Mouse (Mus musculus) spleen, postnatal 4 days (tissue): ENCODE measurements around the gene Igdcc4.
"Not testable (repeated sequence)": the region's sequence is repeated elsewhere in the genome, so short reads cannot be mapped to it uniquely, and the experiment has no call there.

Source experiments
- DNase-seq, 2 experiments: peaks; one replicate each; pipeline ENCODE4 v3.0.0; 2022; ENCODE audit warnings: low spot score in 2 of 2

The Igdcc4 gene

DNA sequence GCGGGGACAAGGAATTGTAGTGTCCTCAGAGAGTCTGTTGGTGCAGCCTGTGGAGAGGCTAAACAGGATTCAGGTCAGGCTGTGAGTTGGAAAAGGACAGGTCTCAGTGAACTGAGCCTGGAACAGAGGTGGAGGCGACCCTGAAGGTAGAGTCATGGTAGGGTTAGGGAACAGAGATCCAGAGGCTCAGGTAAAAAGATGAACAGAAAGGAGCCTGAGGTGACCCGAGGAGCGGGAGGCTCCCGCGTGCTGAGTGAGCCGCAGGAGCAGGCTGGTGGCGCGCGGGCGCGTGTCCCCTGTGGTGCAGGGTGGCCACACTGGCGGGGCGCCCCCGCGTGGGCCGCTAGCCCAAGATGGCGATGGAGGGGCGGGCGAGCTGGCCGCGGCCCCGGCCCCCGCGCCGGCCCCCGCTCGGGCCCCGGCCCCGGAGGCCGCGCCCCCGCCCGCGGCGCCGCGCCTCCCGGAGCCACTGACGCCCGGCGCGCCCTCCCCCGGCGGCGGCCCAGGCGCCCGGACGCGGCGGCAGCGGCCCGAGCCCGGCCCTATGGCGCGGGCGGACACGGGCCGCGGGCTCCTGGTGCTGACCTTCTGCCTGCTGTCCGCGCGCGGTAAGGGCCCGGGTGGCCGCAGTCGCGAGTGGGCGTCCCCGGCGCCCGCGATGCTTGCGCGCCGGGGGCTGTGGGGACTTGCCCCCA is at the start of gene Igdcc4:
Gene Igdcc4, plus strand, starts transcription at position 496 of the 695 bp plus-strand sequence.
- no peak for DNase-seq

DNA sequence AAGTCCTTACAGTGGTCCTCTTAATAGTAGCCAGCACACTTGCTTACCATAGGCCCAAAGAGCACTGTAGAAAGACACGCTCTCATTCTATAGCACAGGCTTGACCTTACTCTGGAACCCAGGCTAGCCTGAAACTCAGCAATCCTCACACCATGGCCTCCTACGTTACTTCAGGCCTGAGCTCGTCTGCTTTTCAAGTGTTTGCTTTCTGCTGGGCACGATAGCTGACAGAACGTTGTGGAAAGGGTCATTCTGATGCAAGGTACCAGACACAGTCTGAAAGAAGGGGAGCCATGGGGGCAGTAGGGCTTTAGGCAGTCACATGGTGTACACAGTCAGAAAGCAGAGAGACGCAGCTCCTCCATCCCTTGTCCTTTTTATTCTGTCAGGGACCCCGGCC is 37.0 kb upstream of the Igdcc4 start:
- DNase-seq = no peak

DNA sequence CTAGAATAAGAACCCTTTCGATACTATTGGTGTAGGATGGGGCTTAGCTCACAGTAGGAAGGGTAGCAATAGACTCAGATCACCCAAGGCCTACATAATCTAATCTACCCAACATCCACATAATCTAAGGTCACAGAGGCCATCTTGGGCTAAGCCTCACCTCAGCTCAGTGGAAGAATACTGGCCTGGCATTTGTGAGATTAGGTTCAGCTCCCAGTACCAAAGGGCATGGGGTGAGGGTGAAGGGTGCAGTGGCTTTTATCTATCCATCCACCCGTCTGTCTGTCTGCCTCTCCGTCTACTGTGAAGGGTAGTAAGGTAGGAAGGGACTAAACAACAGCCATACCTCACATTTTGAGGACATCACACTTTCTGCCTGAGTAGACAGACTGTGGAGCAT is 30.7 kb upstream of the Igdcc4 start:
- no peak for DNase-seq

GRCm38 (mm10) chr9:65073555-65073954 is 27.7 kb upstream of the Igdcc4 start:
- DNase-seq = peak; percentile 20 to 70

DNA sequence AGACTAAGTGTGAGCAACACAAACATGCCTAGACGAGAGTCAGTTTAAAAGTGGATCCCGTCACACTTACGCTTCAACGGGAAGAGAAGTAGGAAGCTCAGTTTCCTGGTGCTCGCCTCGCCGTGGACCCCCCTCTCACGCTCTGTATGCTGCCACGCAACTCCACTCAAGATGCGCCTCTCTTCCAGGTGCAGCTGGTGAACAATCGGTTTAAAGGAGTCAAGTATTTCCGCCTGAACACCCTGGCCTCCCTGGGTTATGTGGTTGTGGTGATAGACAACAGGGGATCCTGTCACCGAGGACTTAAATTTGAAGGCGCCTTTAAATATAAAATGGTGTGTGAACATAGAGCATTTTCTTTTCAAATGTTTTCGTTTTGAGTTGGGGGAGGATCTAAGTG is 27.0 kb upstream of the Igdcc4 start:
- DNase-seq = peak in 1 of 2 experiments; percentile 18

DNA sequence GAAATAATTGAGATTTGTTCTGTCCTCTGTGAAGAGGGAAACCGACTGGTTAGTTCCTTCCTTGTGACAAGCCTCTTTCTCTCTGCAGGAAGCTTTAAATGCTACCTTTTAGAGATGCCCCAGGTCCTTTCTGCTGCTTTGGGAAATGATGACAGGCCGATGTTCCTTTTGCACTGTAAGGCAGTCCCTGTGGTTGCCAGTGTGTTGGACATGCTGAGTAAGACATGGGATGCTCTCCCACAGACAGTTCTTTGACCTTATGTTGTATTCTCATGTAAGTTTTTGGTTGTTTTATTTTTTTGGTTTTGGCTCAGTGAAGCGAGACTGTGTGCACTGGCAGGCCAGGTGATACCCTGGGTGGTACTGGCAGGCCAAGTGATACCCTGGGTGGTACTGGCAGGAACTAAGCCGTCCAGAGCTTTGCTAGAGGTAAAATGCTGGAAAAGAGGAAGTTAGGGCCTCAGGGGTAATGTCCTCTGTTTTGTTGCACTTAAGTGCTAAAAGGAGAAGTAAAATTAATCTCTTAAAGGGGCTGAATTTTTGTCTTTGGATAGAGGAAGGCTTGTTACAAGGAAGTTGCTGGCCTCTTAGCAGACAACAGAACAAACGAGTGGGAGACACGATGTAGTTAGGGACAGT is 26.3 kb upstream of the Igdcc4 start:
- DNase-seq = peak; percentile 35 to 70

GRCm38 (mm10) chr9:65077536-65077935 is 23.8 kb upstream of the Igdcc4 start:
- no peak for DNase-seq

DNA sequence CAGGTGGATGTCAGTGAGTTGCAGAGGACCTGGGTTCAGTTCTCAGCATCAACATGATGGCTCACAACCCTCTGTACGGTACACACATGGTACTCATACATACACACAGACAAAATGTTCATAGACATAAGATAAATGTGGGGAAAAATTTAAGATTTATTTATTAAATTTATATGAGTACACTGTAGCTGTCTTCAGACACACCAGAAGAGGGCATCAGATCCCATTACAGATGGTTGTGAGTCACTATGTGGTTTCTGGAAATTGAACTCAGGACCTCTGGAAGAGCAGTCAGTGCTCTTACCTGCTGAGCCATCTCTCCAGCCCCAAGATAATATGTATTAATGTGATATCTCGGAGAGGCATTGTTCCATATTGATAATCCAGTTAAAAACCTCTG is 21.1 kb upstream of the Igdcc4 start:
- not testable (repeated sequence) for DNase-seq

DNA sequence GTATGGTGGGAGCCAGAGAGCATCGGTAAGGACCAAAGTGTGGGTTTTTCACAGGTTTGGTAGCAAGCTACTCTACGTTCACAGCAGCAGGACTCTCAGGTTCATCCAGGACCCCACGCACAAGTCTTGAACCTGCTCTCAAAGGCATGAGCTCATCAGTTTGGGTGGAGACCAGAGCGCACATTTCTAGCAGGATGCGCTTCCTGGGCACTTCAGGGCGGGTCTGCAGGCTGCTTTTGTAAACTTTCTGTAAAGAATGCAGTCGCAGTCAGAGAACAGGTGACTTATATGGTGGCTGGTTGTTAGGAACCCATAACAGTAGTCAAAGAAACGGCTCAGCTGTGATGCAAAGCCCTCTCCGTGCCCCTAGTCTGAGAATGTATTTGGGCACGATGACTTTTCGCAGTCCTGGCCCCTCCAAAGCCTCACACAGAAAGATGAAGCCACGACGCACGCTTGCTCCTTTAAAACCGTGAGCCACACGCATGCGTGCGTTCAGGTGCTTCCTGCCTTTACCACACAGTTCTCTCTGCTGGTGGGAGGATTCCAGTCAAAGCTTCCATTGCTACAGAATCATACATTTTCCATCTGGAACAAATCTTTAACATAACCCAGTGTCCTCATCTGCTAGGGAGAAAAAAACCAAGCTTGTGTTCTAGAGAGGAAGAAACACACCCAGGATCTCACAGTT is 18.1 kb upstream of the Igdcc4 start:
- DNase-seq = no peak

- DNase-seq = no peak
These were observed 17.0 kb upstream of the Igdcc4 start for GRCm38 (mm10) chr9:65084198-65084807.

DNA sequence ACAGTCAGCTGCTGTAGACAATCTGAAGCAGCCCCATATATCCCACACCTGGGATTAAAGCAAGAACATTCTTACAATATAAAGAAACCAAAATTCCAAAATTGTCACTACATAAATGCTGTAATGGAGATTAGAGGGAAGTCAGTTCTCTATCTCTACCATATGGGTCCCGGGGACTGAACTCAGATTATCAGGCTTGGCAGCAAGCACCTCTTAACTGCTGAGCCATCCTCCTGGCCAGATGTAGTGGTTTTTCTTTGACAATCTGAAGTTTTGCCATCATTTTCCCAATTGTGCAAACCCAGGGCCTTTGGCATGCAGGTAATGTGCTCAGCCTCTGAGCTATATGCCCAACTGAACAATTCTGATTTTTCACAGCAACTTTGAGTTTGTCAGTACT is 16.0 kb upstream of the Igdcc4 start:
- no peak for DNase-seq

- no peak for DNase-seq
These were observed 14.5 kb upstream of the Igdcc4 start for GRCm38 (mm10) chr9:65086801-65087200.

GRCm38 (mm10) chr9:65087490-65087889 is 13.8 kb upstream of the Igdcc4 start:
- DNase-seq = no peak

GRCm38 (mm10) chr9:65094237-65094636 is 7.0 kb upstream of the Igdcc4 start:
- DNase-seq = no peak

GRCm38 (mm10) chr9:65101686-65102376 is 545 bp downstream of the Igdcc4 start:
- no peak for DNase-seq

- DNase-seq = no peak
These were observed 1.3 kb downstream of the Igdcc4 start for GRCm38 (mm10) chr9:65102377-65103172.

GRCm38 (mm10) chr9:65103173-65103752 is 2.0 kb downstream of the Igdcc4 start:
- DNase-seq = no peak

GRCm38 (mm10) chr9:65106821-65107220 is 5.5 kb downstream of the Igdcc4 start:
- DNase-seq = no peak

DNA sequence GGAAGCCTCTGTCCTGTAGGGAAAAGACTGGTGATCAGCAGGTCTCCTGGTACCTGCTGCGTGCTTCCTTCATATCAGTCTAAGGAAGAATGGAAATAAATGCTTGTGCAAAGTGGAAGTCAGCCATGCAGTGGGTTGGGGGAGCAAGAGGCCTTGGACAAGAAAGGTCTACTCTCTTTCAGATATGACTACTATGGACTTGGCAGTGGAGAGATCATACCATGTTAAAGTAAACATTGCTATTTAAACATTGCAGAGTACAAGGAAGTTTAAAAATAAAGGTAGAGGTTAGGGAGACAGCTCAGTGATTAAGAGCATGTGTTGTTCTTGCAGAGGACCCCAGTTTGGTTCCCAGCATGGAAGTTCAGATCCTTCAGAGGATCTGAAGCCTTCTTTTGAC is 6.6 kb downstream of the Igdcc4 start:
- DNase-seq = no peak
